Mouse (Mus musculus) heart, postnatal 4 days (tissue): ENCODE measurements around the gene Pcp4l1. TPM values are rescaled to one million over a fixed set of nuclear protein-coding genes. Genes with fewer than 3 reads are reported as not detected.
"Not testable (repeated sequence)": the region's sequence is repeated elsewhere in the genome, so short reads cannot be mapped to it uniquely, and the experiment has no call there.

Source experiments
- DNase-seq: peaks from one replicate; pipeline ENCODE4 v3.0.0; 2021
- total RNA-seq, 2 experiments: library from RNA; stranded (reverse); gene quantifications; 2 replicates each; pipeline ENCODE4 v1.2.3; 2021

Pcp4l1 gene
- total RNA-seq, 2 experiments from 2014 or later, result 109 to 138 TPM

DNA sequence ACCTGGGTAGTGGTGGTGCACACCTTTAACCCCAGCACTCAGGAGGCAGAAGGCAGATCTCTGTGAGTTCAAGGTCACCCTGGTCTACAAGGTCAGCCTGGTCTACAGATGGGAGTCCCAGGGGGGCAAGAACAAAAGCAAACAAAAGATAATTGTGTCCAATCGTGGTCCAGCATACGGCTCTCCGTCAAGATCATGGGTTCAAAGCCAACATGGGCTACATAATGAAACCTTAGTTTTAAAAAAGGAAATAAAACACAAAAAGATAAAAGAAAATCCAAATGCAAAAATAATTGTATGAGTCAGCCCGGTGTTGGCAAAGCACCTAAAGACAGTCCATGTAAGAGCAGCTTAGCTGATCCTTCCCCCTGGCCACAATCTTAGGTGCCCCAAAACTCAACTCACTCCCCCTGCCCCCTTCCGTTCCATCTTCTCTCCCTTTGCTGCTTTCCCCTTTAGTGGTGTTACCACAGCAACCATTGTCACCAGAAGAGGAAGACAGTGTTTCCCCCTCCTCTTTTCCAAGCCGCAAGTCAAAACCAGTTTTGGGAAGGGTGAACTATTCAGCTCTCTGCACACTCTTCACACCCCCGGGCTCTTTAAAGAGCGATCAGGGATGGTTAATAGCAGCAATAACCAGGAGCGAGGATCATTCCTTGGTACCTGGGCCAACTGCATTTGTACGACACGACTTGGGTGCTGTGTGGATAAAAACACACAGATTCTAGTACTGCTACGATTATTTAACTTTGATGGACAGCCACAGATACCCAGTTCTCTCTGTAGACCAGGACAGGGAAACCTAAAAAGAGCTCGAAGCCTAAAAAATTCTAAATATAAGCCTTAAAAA lies 8.0 kb downstream of the Pcp4l1 start:
- DNase-seq, result no peak

DNA sequence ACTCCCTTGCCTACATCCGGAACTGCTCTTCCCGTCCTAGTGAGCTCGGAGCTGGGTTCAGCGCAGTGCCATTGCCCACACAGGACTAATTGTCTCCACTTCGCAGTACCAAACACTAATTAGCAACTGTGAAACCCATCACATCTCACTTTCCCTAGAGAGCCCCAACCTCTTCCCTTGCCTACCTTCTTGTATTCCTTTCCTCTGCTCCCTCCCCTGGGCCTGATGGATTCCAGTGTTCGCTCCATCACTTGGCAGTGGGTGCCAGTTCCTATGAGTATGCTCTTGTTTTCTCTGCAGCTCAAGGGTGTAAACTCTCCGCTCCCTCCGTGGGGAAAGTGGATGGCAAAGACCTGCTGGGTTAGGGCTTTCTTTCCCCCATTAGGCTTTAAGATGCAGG lies 10.4 kb downstream of the Pcp4l1 start:
- DNase-seq, result no peak

DNA sequence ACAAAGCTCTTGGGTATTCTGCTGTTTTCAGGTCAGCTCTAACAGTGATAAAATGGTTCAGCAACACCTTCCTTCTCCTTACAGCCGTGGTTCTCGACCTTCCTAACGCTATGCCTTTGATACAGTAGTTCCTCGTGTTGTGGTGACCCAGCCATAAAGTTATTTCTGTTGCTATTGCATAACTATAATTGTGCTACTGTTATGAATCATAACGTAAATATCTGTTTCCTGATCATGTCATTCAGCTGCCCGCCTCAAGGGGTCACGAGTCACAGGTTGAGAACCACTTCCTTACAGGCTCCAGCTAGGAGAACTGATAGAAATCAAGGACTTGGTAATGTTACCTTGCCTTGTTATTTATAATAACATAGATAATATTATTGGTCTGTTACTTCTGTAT lies 11.8 kb downstream of the Pcp4l1 start:
- peak; percentile 47 for DNase-seq

DNA sequence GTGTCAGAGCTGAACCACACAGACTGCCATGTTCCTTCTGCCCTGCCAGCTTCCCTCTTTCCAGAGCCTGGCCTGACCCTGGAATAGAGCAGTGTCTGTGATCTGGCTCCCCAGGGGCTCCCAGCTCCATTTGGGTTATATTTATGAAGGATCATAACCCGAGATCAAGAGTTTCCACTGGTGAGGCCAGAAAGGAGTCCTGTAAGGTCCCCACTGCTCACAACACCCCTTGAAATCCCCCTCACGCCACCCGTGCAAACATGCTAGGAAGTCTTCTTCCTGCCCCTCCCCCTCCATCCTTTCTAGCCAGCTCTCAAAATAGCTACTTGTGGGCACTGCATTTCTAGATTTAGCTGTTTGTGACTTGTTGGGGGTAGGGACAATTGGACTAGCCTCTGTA lies 12.4 kb downstream of the Pcp4l1 start:
- DNase-seq, result peak; percentile 69

DNA sequence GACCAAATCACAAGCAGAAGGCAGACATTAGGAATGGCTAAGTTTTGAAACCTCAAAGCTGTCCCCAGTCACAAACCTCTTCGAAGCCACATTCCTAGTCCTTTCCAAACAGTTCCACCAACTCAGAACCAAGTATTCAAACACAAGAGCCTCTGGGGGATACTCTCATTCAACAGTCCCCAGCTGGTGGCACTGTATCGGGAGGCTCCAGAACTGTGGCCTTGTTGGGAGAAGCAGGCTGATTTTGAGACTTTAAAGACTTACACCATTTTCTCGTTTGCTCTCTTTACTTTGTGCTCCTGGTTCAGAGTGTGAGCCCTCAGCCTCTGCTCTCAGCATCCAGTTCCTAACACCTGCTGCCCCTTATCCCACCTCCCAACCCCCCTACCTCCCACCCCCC lies 13.0 kb downstream of the Pcp4l1 start:
- no peak for DNase-seq

DNA sequence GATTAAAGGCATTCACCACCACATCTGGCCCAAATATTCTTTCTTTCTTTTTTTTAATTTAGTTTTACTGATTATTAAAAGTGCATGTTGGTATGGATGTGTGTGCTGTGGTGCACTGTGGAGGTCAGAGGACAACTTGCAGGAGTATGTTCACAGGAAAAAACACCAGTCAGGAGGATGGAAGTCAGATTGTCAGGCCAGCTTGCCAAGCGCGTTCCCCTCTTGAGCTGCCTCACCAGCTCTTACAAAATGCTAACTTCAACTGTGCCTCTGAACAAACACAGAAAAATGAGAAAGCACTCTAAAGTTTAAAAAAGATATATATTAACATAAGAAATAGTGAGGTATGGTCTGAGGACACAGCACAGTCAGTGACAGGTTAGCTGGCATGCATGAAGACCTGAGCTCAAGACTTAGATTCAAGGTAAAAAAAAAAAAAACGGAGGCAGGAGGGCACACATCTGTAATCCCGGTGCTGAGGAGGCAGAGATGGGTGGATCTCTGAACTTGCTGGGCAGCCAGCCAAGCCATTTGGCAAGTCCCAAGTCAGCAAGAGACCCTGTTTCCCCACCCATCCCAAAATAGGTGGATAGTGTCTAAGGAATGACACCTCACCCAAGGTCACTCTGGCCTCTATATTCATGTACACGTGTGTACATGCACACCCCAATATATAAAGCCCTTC lies 16.4 kb downstream of the Pcp4l1 start:
- no peak for DNase-seq

DNA sequence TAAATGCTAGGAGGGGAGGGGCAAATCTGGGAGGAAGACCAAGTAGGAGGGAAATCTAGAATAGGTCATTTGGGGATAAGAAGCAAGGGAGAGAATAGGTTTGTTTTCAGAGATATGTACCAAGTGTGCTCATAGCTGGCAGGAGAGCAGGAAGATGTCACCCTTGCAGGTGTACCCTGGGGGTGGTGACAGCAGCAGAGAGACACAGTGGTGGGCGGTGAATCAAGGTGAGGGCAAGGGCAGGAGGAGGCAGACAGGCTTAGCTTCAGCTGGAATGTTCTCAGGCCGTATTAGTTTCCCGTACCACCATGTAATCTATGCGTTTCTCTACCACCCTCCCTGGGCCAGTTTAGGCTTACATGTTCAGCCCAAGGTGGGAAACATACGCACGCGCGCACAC lies 23.3 kb downstream of the Pcp4l1 start:
- no peak for DNase-seq

DNA sequence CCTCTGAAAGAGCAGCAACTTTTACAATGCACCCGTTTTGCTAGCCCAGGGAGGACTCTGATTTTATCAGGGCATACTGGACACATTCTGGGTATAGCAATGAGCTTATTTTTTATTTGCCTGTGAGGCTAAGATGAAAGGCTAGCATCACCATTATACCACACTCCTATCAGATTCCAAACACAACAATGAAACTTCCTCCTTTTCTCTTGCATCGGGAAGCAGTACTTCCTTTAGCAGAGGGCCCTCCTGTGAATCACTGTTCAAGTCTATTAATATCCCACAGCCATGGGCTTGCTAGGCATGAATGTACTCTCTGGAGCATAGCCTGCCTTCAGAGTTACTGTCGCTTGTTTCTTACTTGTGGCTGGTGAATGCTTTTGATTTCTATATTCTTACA lies 24.9 kb downstream of the Pcp4l1 start:
- no peak for DNase-seq

DNA sequence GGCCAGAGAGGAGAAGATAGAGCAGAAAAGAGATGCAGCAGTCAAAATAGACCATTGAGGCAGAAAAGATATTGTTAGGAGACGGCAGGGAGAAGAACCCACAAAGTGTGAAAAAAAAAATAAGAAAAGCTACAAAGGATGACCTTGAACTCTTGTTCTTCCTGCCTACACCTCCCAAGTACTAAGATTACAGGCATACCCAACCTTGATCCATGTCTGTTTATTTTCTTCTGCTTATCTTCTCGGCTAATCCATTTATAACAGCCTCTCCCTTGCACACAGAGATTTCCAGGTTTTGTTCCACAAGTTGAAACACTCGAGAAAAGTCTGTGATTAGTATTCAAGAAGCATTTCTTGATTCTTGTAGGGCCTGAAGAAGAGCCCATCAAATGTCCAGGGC lies 26.2 kb downstream of the Pcp4l1 start:
- no peak for DNase-seq

DNA sequence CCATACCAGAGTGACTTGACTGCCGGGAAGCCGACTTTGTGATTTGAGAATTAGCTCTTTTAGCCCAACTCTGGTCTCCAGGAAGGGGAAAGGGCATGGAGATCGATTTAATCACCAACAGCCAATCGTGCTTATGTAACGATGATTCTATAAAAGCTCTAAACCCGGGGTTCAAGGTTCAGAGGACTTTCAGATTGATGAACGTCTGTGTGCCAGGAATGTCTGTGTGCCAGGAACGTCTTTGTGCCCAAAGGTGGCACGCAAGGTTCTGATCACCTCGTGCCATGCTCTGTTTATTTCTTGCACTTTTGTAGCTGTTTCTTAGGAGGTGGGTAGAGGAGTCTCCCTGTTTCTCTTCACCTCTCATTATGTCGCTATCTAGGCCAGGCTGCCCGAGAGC lies 27.2 kb downstream of the Pcp4l1 start:
- DNase-seq, result no peak

DNA sequence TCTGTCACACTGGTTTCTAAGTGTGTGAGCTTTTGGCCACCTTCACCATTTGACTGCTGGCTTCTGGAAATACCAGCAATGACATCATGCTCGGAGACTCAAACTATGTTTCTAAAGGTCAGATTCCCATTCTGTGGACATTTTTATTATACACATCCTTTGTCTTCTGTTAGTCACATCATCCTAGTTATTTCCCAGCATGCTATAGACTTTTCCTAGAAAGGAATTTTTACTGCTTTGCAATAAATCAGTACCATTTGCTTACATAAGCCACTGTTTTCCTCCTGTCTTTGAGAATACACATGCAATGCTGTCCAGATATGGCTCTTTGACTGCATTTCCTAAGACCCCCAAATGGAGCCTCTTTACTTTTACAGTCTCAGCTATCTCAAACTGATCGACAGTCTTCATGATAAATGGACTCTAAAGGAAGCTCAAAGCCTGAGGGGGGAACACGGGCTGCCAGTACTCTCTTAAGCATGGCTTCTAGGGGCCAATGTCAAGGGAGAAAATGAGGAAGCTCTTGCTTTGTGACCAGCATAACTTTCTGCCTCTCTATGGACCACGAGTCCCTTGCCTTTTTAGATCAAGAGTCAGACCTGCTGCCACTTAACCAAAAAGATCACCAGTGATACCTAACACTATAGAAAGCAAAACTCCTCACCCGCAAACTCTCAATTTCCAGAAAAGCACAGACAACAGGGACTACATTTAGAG lies 30.3 kb downstream of the Pcp4l1 start:
- DNase-seq, result no peak

DNA sequence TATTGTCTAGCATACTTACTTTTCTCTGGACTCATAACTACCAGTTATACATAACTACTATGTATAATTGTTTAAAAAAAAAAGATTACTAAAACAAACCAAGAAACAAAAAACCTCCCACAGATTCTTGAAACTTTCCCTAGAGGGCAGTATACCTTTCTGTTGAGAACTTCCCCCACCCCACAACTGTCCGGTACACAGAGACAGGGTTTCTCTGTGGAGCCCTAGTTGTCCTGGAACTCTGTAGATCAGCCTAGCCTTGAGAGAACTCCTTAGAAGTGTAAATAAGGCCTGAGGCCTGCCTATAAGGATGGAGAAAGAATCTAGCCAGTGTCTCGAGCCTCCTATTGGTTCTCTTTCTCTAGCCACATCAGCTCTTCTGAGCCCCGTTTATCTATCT lies 31.8 kb downstream of the Pcp4l1 start:
- DNase-seq, result peak; percentile 35

DNA sequence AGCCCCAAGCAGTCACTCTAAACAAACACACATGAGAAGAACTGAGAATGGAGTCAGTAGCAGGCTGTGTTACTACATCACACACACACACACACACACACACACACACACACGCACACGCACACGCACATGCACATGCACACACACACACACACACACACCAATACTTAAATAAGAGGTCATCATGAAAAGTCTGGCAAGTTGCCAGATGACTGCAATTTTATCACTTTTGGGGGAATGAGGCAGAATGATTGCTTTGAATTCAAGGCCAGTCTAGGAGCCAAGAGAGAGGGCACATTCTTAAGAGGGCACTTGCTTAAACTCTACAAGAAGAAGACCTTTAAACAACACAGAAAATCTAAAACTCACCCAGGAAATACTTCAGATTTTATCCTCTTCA lies 33.5 kb downstream of the Pcp4l1 start:
- no peak for DNase-seq

DNA sequence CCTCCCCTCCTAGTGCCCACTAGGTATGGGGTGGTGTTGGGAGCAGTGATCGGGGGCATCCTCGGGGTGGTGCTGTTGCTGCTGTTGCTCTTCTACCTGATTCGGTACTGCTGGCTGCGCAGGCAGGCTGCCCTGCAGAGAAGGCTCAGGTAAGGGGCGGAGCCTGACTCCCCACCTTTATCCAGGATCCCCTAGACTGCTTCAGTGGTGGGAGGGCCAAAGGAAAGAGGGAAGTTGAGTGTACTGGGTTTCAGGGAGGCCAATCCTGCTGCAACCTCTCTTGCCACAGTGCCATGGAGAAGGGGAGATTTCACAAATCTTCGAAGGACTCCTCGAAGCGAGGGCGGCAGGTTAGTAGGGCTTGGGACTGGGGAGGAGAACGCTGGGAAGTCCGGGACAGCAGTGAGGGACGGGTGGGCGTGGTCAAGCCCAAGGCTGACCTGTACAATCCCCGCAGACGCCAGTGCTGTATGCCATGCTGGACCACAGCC lies 36.5 kb downstream of the Pcp4l1 start:
- DNase-seq, result no peak

DNA sequence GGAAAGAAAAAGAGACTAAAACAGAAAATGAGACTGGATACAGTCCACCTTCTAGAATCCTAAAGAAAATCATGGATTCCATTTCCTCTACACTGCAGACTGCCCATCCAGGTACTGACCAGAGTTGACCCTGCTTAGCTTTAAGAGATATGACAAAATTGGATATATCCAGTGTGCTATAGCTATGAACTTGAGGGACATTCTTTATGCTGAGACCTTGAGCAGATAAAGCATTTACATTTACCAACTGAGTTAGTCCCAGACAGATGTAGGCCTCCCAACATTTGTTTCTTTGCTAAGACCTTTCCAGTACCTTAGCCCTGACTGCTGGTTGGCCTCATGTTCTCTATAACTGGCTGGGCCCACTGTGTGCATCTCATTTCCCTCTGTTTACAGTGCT lies 38.1 kb downstream of the Pcp4l1 start:
- no peak for DNase-seq

DNA sequence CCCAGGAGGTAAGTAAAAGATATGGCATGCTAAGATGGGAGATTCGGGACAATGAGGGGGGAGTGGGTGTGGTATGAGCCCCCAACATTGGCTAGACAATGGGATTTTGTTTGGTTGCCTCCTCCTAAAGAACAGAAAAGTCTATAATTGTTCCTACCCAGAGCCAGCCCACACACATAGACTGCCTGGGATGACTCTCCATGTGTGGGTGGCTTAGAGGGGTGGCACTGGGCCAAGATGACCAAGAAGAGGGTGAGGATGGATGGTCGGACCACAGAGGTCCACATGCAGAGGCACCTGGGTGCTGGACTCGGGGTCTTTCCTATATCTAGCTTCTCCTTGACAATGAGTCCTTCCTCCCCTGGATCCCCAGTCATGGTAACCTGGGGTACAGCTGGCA lies 39.4 kb downstream of the Pcp4l1 start:
- DNase-seq, result no peak

DNA sequence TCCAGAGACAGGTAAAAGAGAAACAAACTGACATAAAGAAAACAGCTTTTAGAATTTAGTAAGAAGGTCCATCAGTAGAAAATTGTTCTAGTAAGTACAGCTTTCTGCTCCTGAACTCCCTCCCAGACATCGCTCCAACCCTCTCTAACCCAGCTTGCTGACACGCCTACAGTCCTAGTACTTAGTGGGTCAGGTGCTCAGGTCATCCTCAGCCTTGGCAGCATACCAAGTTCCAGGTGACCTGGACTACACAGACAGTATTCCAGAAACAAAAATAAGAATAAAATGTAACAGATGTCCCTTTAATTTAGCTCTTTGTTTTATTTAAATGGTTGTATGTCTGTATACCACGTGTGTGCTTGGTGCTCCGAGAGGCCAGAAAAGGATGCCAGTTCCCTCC lies 44.1 kb downstream of the Pcp4l1 start:
- no peak for DNase-seq

DNA sequence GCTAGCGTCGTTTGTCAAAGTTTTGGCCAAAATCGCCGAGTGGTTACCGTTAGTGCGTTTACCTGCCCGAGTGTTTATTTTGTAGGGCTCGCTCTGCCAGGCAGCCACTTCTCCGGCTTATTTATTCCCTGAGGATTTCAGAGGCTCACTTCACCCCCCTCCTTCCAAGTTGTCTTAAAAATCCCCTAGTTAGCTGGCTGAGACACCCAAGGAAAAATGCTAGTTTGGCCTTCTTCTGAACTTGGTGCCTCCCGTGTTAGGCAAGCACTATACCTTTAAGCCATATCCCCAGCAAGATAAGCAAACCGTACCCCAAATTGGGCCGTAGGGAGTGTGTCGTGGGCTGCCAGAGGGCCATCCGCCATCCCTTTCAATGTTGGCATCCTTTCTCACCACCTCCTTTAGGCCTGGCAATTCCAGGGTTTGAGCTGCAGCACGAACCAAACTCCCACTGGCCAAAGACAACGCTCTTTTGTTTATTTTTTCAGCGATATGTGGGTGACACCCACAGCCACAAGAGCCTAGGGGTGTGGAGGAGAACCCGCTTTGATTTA lies 45.2 kb downstream of the Pcp4l1 start:
- DNase-seq, result peak; percentile 29

DNA sequence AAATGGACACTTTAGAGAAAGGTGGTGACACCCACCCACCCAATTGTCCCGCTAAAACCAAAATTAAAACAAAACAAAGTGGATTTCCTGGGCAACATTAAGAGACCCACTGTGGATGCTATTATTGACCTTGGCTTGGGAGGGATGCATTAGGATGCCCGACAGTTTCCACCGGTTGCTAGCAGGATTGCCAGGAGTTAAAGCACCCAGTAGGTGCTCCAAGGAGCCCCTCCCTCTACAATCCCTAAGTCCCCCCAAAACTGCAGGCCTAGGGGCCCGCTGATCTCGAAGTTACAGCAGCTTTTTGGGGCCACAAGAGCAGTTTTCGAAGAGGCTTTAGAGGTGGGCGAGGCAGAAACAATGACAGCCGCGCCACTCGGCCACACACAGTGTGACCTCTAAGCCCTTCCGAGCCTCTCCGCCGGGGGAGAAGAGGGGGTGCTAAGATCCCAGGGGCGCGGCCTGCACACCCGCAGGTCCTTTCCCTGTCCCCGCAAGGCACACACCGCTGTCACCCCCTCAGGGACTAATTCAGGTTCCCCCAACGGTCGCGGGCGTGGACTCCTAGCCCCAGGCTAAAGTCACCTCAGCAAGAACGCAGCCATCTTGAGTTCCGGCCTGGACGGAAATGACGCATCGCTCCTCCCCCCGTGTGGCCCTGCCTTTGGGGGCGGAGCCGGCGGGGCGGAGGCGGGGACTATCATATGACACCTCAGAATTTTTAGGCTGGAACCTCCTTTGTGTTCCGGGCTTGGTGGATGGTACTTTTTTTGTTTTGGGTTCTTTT lies 45.9 kb downstream of the Pcp4l1 start, which contains the start of the genes Sdhc and Mpz:
Sdhc (minus strand) TSS at position 630 of the 787 bp plus-strand sequence.
Mpz (plus strand) TSS at position 738 of the 787 bp plus-strand sequence.
- peak; percentile 97 for DNase-seq

DNA sequence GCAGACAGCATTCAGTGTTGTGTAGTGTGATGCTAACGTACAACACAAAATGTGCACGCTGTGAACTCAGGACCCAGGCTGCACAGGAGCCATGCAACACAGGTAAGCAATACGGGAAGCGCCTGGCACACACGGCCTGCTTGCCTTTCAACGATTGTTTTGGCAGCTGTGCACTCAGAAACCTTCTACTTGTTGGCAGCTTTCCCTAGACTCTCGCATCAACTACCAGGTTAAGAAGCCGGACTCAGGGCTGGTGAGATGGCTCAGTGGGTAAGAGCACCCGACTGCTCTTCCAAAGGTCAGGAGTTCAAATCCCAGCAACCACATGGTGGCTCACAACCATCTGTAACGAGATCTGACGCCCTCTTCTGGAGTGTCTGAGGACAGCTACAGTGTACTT lies 53.1 kb downstream of the Pcp4l1 start:
- DNase-seq, result not testable (repeated sequence)

DNA sequence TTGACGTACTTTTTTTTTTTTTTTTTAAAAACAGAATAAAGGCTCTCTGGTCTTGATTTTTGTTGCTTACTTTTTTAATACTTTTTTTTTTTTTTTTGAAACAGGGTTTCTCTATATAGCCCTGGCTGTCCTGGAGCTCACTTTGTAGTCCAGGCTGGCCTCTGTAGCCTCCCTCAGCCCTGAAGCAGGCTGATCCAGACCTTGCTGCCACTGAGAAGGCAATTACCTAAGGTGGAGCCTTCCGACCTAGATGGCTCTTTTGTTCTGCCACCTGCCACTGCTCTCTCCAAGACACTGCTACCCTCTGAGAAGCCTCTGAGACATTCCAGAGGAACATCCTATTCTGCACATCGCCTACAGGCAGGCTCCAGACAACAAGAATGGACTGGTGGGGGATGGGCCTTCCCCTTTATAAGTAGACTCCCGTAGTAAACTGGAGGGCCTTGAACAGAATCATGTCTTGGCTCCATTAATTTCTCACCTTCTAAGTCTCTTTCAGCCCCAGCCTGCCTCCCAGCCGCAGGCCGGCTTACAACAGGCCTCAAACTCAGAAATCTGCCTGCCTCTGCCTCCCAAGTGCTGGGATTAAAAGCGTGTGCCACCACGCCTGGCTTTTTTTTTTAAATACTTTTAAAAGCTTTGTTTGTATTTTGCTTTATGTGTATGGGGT lies 58.4 kb downstream of the Pcp4l1 start:
- not testable (repeated sequence) for DNase-seq
